Mouse (Mus musculus): ENCODE results near the gene Zbtb8os. TPM values are rescaled to one million over a fixed set of nuclear protein-coding genes. Genes with fewer than 3 reads are reported as not detected.
A peak's percentile ranks its signal among the peaks of the same experiment; 100 is the strongest.

The Zbtb8os gene
- 5.9 and 6.0 TPM in 2 replicates for total RNA-seq (2014; rRNA removed)
- 20.7 and 30.0 TPM in 2 replicates for polyA plus RNA-seq (2015; fragmentation: Nextera tagmentation; extraction: Ambion mirVana)

DNA sequence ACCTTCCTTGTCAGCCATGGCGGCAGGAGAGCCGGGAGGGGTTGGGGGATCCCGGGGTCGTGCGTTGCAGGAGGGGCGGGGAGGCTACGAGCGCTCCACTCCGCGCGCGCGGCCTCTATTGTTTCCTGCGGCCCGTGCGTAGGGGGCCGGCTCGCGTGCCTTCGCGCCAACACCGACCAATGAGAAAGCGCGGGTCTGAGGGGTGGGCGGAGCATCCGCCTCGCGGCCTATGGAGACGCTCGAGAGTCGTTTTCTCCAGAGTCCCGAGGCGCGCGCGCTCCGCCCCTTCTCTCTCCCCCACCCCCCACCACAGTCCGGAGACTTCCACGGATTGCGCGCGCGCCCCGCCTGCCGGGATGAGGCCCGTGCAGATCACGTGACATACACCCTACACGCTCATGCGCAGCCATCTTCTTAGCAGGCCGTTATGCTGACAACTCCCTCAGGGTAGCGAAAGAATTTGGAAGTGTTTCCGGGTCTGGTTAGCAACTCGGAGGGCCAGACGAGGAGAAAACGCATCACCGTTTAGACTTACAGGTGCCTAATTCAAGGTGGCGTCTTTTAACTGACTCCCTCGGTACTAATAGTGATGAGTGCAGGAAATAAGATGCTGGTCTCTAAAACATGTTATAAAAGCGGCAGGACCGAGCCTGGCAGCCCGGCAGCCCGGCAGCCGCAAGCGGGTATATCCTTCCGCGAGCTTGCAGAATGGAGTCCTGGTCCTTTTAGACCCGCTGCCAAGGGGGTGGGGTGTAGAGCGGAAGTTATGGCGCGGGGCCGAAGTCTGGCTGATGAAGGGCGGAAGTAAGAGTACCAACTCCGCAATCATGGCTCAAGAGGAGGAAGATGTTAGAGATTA is at the start of gene Zbtb8os, which contains the start of gene Rbbp4:
Gene Zbtb8os (plus strand): TSS at position 480 of the 859 bp plus-strand sequence.
Gene Rbbp4 (minus strand): TSS at position 155 of the 859 bp plus-strand sequence.
- H3K4me3 ChIP-seq (ENCODE audit: low read depth, low read length) = peak within 1 kb of the TSS; percentile 96
- WGBS = under 1% methylated on average over 53 of the region's 73 CpGs
- H3K27me3 ChIP-seq (ENCODE audit: insufficient read depth, low read length) = no peaks in the 10 kb centered on the region
- DNase-seq (peak; percentile 100), ATAC-seq (peak; percentile 98)
- peak; percentile 33 for TF ChIP-seq CTCF (IDR thresholded peaks at IDR 0.05; ENCODE audit: low read depth)
- H3K9me3 ChIP-seq (ENCODE audit: low read length) = no peaks in the 10 kb centered on the region
- peaks cover 7% of the 10 kb centered on the region; the same call in 1 of the 2 replicates for H3K36me3 ChIP-seq (ENCODE audit: insufficient read depth)
- peak within 1 kb of the TSS; percentile 71 for H3K4me2 ChIP-seq (ENCODE audit: low read depth)
- H3K4me1 ChIP-seq (ENCODE audit: insufficient read depth) = peaks cover 22% of the 10 kb centered on the region
- H3K9ac ChIP-seq = peak within 1 kb of the TSS; percentile 89
- peak within 1 kb of the TSS; percentile 99 for H3K27ac ChIP-seq (ENCODE audit: low read depth, low read length)

GRCm38 (mm10) chr4:129286001-129286682 is 49.4 kb upstream of the Zbtb8os start:
- Histone ChIP-seq H3K4me3 (ENCODE audit: low read depth, low read length) (no peak overlapping the region), H3K36me3 (ENCODE audit: insufficient read depth) (no peaks in the 10 kb centered on the region), H3K9me3 (ENCODE audit: low read length) (no peaks in the 10 kb centered on the region), H3K4me1 (ENCODE audit: insufficient read depth) (no peaks in the 10 kb centered on the region), H3K4me2 (ENCODE audit: low read depth) (no peak overlapping the region), H3K27ac (ENCODE audit: low read depth, low read length) (no peak overlapping the region), H3K9ac (no peak overlapping the region), H3K27me3 (ENCODE audit: insufficient read depth, low read length) (peaks cover 4% of the 10 kb centered on the region; the same call in 1 of the 2 replicates)
- DNase-seq (no peak), ATAC-seq (peak; percentile 43; the same call in 1 of the 2 replicates)
- 40% methylated on average over 5 of the region's 5 CpGs for WGBS
- no peak for TF ChIP-seq CTCF (IDR thresholded peaks at IDR 0.05; ENCODE audit: low read depth)

- DNase-seq = peak; percentile 18
- WGBS = 2% methylated on average over 27 of the region's 28 CpGs
- ATAC-seq = peak; percentile 14; the same call in 1 of the 2 replicates
Observed at GRCm38 (mm10) chr4:129286683-129287471, 48.6 kb upstream of the Zbtb8os start.

GRCm38 (mm10) chr4:129287472-129287981 is 48.0 kb upstream of the Zbtb8os start, which contains the start of gene Sync:
Gene Sync (plus strand): TSS chr4:129287617.
- Histone ChIP-seq H3K4me3 (ENCODE audit: low read depth, low read length) (peak within 1 kb of the TSS; percentile 43), H3K4me1 (ENCODE audit: insufficient read depth) (no peaks in the 10 kb centered on the region), H3K9ac (peak within 1 kb of the TSS; percentile 40), H3K27ac (ENCODE audit: low read depth, low read length) (no peak within 1 kb of the TSS), H3K36me3 (ENCODE audit: insufficient read depth) (no peaks in the 10 kb centered on the region), H3K9me3 (ENCODE audit: low read length) (no peaks in the 10 kb centered on the region), H3K4me2 (ENCODE audit: low read depth) (peak within 1 kb of the TSS; percentile 80), H3K27me3 (ENCODE audit: insufficient read depth, low read length) (peaks cover 4% of the 10 kb centered on the region; the same call in 1 of the 2 replicates)
- ATAC-seq (peak; percentile 5; the same call in 1 of the 2 replicates), DNase-seq (no peak)
- 2% methylated on average over 40 of the region's 53 CpGs for WGBS
- no peak for TF ChIP-seq CTCF (IDR thresholded peaks at IDR 0.05; ENCODE audit: low read depth)

More at GRCm38 (mm10) chr4:129286683-129287471, 48.6 kb upstream of the Zbtb8os start:
- H3K27ac ChIP-seq (ENCODE audit: low read depth, low read length) = no peak overlapping the region
- peak overlapping the region; percentile 40 for H3K9ac ChIP-seq
- peak overlapping the region; percentile 80 for H3K4me2 ChIP-seq (ENCODE audit: low read depth)
- peak overlapping the region; percentile 43 for H3K4me3 ChIP-seq (ENCODE audit: low read depth, low read length)
- no peak; the same call in 1 of the 2 replicates for TF ChIP-seq CTCF (IDR thresholded peaks at IDR 0.05; ENCODE audit: low read depth)
- no peaks in the 10 kb centered on the region for H3K4me1 ChIP-seq (ENCODE audit: insufficient read depth)
- H3K36me3 ChIP-seq (ENCODE audit: insufficient read depth) = no peaks in the 10 kb centered on the region
- peaks cover 4% of the 10 kb centered on the region; the same call in 1 of the 2 replicates for H3K27me3 ChIP-seq (ENCODE audit: insufficient read depth, low read length)
- no peaks in the 10 kb centered on the region for H3K9me3 ChIP-seq (ENCODE audit: low read length)

- no peak for TF ChIP-seq CTCF (IDR thresholded peaks at IDR 0.05; ENCODE audit: low read depth)
- H3K4me3 ChIP-seq (ENCODE audit: low read depth, low read length) = no peak overlapping the region
- H3K4me2 ChIP-seq (ENCODE audit: low read depth) = peak overlapping the region; percentile 80; the same call in 1 of the 2 replicates
- H3K4me1 ChIP-seq (ENCODE audit: insufficient read depth) = no peaks in the 10 kb centered on the region
- ATAC-seq (no peak), DNase-seq (no peak)
- no peaks in the 10 kb centered on the region for H3K36me3 ChIP-seq (ENCODE audit: insufficient read depth)
- no peak overlapping the region for H3K27ac ChIP-seq (ENCODE audit: low read depth, low read length)
- no peaks in the 10 kb centered on the region for H3K9me3 ChIP-seq (ENCODE audit: low read length)
- H3K27me3 ChIP-seq (ENCODE audit: insufficient read depth, low read length) = peaks cover 4% of the 10 kb centered on the region; the same call in 1 of the 2 replicates
- H3K9ac ChIP-seq = no peak overlapping the region
- 28% methylated on average over 3 of the region's 3 CpGs for WGBS
Observed at GRCm38 (mm10) chr4:129288067-129288466, 47.4 kb upstream of the Zbtb8os start.

DNA sequence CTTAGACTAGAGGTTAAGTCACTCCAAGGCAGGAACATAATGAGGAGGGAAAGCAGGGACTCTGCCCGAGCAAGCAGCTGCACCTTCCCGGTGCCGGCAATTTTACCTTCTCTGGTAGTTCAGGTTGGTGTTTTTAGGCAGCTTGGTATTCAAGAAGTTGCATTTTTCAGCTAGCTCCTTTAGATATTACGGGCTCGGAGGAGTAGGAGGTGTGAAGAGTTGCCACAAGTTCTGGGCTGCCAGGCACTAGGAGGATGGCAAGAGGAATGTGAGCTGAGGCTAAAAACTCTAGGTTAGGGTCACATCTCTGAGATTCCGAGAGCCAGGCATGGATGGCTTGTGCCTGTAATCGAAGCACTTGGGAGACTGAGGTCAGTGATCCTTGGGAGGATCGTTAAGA is 45.8 kb upstream of the Zbtb8os start:
- no peaks in the 10 kb centered on the region for H3K36me3 ChIP-seq (ENCODE audit: insufficient read depth)
- no peak overlapping the region for H3K4me3 ChIP-seq (ENCODE audit: low read depth, low read length)
- H3K9ac ChIP-seq = no peak overlapping the region
- no peak overlapping the region for H3K27ac ChIP-seq (ENCODE audit: low read depth, low read length)
- 89% methylated on average over 8 of the region's 8 CpGs for WGBS
- DNase-seq (no peak), ATAC-seq (no peak)
- H3K27me3 ChIP-seq (ENCODE audit: insufficient read depth, low read length) = peaks cover 4% of the 10 kb centered on the region; the same call in 1 of the 2 replicates
- no peak overlapping the region for H3K4me2 ChIP-seq (ENCODE audit: low read depth)
- H3K9me3 ChIP-seq (ENCODE audit: low read length) = no peaks in the 10 kb centered on the region
- TF ChIP-seq CTCF (IDR thresholded peaks at IDR 0.05; ENCODE audit: low read depth) = no peak
- H3K4me1 ChIP-seq (ENCODE audit: insufficient read depth) = no peaks in the 10 kb centered on the region

Data from forebrain, postnatal 0 days (tissue).